Mouse (Mus musculus): ENCODE measurements around the gene Fbxl17.

Gene Fbxl17

GRCm38 (mm10) chr17:63095553-63095952, 404.3 kb downstream of the Fbxl17 start:
- DNase-seq (ENCODE audit: low read depth, low spot score), result no peak

GRCm38 (mm10) chr17:63095017-63095416, 404.8 kb downstream of the Fbxl17 start:
- DNase-seq (ENCODE audit: low read depth, low spot score), result no peak

GRCm38 (mm10) chr17:63093184-63093583, 406.6 kb downstream of the Fbxl17 start:
- DNase-seq (ENCODE audit: low read depth, low spot score), result peak; percentile 11

- DNase-seq (ENCODE audit: low read depth, low spot score), result no peak
Measured at GRCm38 (mm10) chr17:63092774-63093173, 407.0 kb downstream of the Fbxl17 start.

GRCm38 (mm10) chr17:63090112-63090511, 409.7 kb downstream of the Fbxl17 start:
- no peak for DNase-seq (ENCODE audit: low read depth, low spot score)

- no peak for DNase-seq (ENCODE audit: low read depth, low spot score)
Measured at GRCm38 (mm10) chr17:63087265-63087664, 412.6 kb downstream of the Fbxl17 start.

GRCm38 (mm10) chr17:63086526-63086925, 413.3 kb downstream of the Fbxl17 start:
- no peak for DNase-seq (ENCODE audit: low read depth, low spot score)

- no peak for DNase-seq (ENCODE audit: low read depth, low spot score)
Measured at GRCm38 (mm10) chr17:63085227-63085626, 414.6 kb downstream of the Fbxl17 start.

- DNase-seq (ENCODE audit: low read depth, low spot score), result no peak
Measured at GRCm38 (mm10) chr17:63079087-63079486, 420.7 kb downstream of the Fbxl17 start.

- DNase-seq (ENCODE audit: low read depth, low spot score), result no peak
Measured at GRCm38 (mm10) chr17:63077509-63077908, 422.3 kb downstream of the Fbxl17 start.

GRCm38 (mm10) chr17:63076661-63077060, 423.2 kb downstream of the Fbxl17 start:
- no peak for DNase-seq (ENCODE audit: low read depth, low spot score)

- no peak for DNase-seq (ENCODE audit: low read depth, low spot score)
Measured at GRCm38 (mm10) chr17:63076037-63076426, 423.8 kb downstream of the Fbxl17 start.

- DNase-seq (ENCODE audit: low read depth, low spot score), result no peak
Measured at GRCm38 (mm10) chr17:63075091-63076036, 424.5 kb downstream of the Fbxl17 start.

- no peak for DNase-seq (ENCODE audit: low read depth, low spot score)
Measured at GRCm38 (mm10) chr17:63073342-63073741, 426.5 kb downstream of the Fbxl17 start.

GRCm38 (mm10) chr17:63071134-63071923, 428.5 kb downstream of the Fbxl17 start:
- no peak for DNase-seq (ENCODE audit: low read depth, low spot score)

- no peak for DNase-seq (ENCODE audit: low read depth, low spot score)
Measured at GRCm38 (mm10) chr17:63070161-63070761, 429.6 kb downstream of the Fbxl17 start.

GRCm38 (mm10) chr17:63062785-63063184, 437.0 kb downstream of the Fbxl17 start:
- no peak for DNase-seq (ENCODE audit: low read depth, low spot score)

- no peak for DNase-seq (ENCODE audit: low read depth, low spot score)
Measured at GRCm38 (mm10) chr17:63061786-63062185, 438.0 kb downstream of the Fbxl17 start.

- no peak for DNase-seq (ENCODE audit: low read depth, low spot score)
Measured at GRCm38 (mm10) chr17:63060814-63061213, 439.0 kb downstream of the Fbxl17 start.

GRCm38 (mm10) chr17:63057740-63058388, 442.0 kb downstream of the Fbxl17 start:
- no peak for DNase-seq (ENCODE audit: low read depth, low spot score)

- DNase-seq (ENCODE audit: low read depth, low spot score), result no peak
Measured at GRCm38 (mm10) chr17:63056976-63057375, 442.8 kb downstream of the Fbxl17 start.

GRCm38 (mm10) chr17:63053311-63053710, 446.5 kb downstream of the Fbxl17 start:
- DNase-seq (ENCODE audit: low read depth, low spot score), result no peak

Measured in ZHBTc4 (cell line).